Mouse (Mus musculus) skeletal muscle tissue, postnatal 0 days (tissue): ENCODE data around the gene D17Wsu92e. TPM values are rescaled to one million over a fixed set of nuclear protein-coding genes. Genes with fewer than 3 reads are reported as not detected.

Experiments used
- polyA plus RNA-seq: library from polyadenylated mRNA; unstranded; fragments of >200 nt; fragmentation: Nextera tagmentation; extraction: Ambion mirVana; gene quantifications from 2 replicates; pipeline ENCODE4 v1.2.1, GENCODE M21; 2015

D17Wsu92e gene
- 13.7 and 13.9 TPM in 2 replicates for polyA plus RNA-seq

GRCm38 (mm10) chr17:27820568-27821406 is at the start of gene D17Wsu92e:
Gene D17Wsu92e (minus strand): TSS chr17:27820648.

DNA sequence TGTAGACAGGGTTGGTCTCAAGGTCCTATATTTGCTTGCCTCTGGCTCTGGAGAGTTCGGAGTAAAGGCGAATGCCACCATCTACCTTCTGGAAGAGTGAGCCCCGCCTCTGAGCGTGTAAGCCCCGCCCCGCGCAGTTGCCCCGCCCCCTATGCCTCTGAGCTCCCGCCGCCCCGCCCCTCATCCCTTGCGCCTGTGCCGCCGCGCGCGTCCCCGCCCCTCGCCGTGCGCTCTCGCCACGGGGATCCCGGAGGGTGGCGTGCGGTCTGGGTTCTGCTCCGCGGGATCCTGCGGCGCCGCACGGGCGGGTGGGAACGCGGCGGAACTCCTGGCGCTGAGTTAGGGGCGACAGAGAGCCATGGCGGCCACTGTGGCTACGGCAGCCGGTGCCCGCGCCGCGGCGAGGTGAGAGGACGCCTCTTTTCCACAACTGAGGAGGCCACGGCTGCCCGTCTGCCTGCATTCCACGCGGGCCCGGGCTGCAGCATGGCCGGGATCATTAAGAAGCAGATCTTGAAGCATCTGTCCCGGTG is 35.9 kb upstream of the D17Wsu92e start, which contains the start of gene Uhrf1bp1:
Gene Uhrf1bp1, plus strand, starts transcription at position 177 of the 533 bp plus-strand sequence.

DNA sequence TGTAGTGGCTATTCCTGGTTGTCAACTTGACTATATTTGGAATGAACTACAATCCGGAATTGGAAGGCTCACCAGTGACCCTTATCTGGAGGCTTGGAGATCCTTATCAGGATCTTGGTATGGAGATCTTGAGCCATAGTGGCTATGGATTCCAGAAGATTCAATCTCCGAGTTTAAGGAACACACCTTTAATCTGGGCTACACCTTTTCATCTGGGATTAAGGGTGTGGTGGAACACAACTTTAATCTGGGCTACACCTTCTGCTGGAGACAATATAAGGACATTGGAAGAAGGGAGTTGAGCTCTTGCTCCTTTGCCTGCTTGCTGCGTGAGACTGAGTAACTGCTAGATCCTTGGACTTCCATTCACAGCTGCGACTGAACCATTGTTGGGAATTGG is 17.4 kb upstream of the D17Wsu92e start, which contains the start of gene Snrpc:
Gene Snrpc, plus strand, starts transcription at position 301 of the 400 bp plus-strand sequence.

GRCm38 (mm10) chr17:27728770-27729169 is 91.7 kb downstream of the D17Wsu92e start, which contains the start of gene Spdef:
Gene Spdef (minus strand): TSS chr17:27728955.

Other genes with a start within 250 kb of the D17Wsu92e start
- gene Nudt3, start 197.2 kb downstream of the D17Wsu92e start, polyA plus RNA-seq = 103 and 121 TPM in 2 replicates
- 1.0 TPM in 1 of 2 replicates, not detected in the other for gene RPS10-NUDT3, start 185.4 kb downstream of the D17Wsu92e start, polyA plus RNA-seq
- gene Rps10, start 184.0 kb downstream of the D17Wsu92e start, polyA plus RNA-seq = 550 and 554 TPM in 2 replicates
- 0.76 and 0.97 TPM in 2 replicates for gene Pacsin1, start 165.1 kb downstream of the D17Wsu92e start, polyA plus RNA-seq
- 0.29 TPM in 1 of 2 replicates, not detected in the other for gene Spdef, start 91.7 kb downstream of the D17Wsu92e start, polyA plus RNA-seq
- 171 and 183 TPM in 2 replicates for gene Snrpc, start 17.5 kb upstream of the D17Wsu92e start, polyA plus RNA-seq
- gene Uhrf1bp1, start 35.8 kb upstream of the D17Wsu92e start, polyA plus RNA-seq = 2.4 and 2.5 TPM in 2 replicates
- gene Anks1, start 88.7 kb upstream of the D17Wsu92e start, polyA plus RNA-seq = 12.2 and 12.6 TPM in 2 replicates
- 38.0 and 43.0 TPM in 2 replicates for gene Taf11, start 89.2 kb upstream of the D17Wsu92e start, polyA plus RNA-seq